ENCODE assay signal across 22 mouse cellular contexts in genomic region chr4:50827002-50827401, GRCm38 (mm10).
DNase-seq lines count a peak whose midpoint lies in the region; ATAC-seq lines count a peak whose summit lies in the region.
"Had no signal": no experiment of that assay in that cellular context is flagged by ENCODE, and none has a peak within 500 bp of the region (broad histone marks: within the 10 kb centered on the region; RNA-seq: fewer than 3 reads in every experiment).

No protein-coding gene starts in this region.

- DNase-seq in heart, adult 11 months: peak; percentile 93
- peak; percentile 33 to 50 for DNase-seq in heart, adult 9 months (ENCODE audit: low spot score in 2 of 2)
- DNase-seq in heart, postnatal 14 days: peak; percentile 3 to 10
- DNase-seq in testis, postnatal 10 days (ENCODE audit: low spot score): no peak
- no peak for DNase-seq in gastrocnemius, adult 8-10 months (ENCODE audit: low spot score in 2 of 2)
- DNase-seq: adrenal gland, postnatal 25 days; cerebellum, adult 18-20 months; cerebellum, adult 9-11 months; cerebellum, postnatal 36 days; gastrocnemius, adult 2 months; gastrocnemius, postnatal 36 days; kidney, adult 8-10 months had no signal

- no peak overlapping the region for H3K4me3 ChIP-seq in heart, embryonic 11.5 days (ENCODE audit: low read depth, low read length)
- H3K4me3 ChIP-seq in heart, embryonic 15.5 days: no peak overlapping the region
- no peak overlapping the region for H3K4me3 ChIP-seq in midbrain, embryonic 15.5 days
- H3K4me3 ChIP-seq: embryonic facial prominence, embryonic 13.5 days; forebrain, embryonic 12.5 days; gastrocnemius, adult 2 months; hindbrain, embryonic 12.5 days had no signal

- H3K27me3 ChIP-seq in heart, embryonic 11.5 days (ENCODE audit: control insufficient read depth, insufficient read depth, low read length): no peaks in the 10 kb centered on the region
- H3K27me3 ChIP-seq in heart, embryonic 15.5 days: no peaks in the 10 kb centered on the region
- H3K27me3 ChIP-seq in midbrain, embryonic 15.5 days (replicated peaks): no peaks in the 10 kb centered on the region
- H3K27me3 ChIP-seq: embryonic facial prominence, embryonic 13.5 days; forebrain, embryonic 12.5 days; hindbrain, embryonic 12.5 days had no signal

- H3K4me1 ChIP-seq in heart, embryonic 11.5 days (ENCODE audit: control insufficient read depth, insufficient read depth, low read length): no peaks in the 10 kb centered on the region
- peaks cover 3% of the 10 kb centered on the region for H3K4me1 ChIP-seq in heart, embryonic 15.5 days (replicated peaks)
- no peaks in the 10 kb centered on the region for H3K4me1 ChIP-seq in midbrain, embryonic 15.5 days
- H3K4me1 ChIP-seq: embryonic facial prominence, embryonic 13.5 days; forebrain, embryonic 12.5 days; hindbrain, embryonic 12.5 days had no signal

- WGBS in heart, embryonic 11.5 days (ENCODE audit: insufficient replicate concordance): 46% methylated on average over 1 of the region's 1 CpGs
- 23% methylated on average over 1 of the region's 1 CpGs for WGBS in heart, embryonic 15.5 days
- 84% methylated on average over 1 of the region's 1 CpGs for WGBS in midbrain, embryonic 15.5 days

- H3K27ac ChIP-seq in heart, embryonic 11.5 days (ENCODE audit: low read depth, low read length): no peak overlapping the region
- H3K27ac ChIP-seq in heart, embryonic 15.5 days: peak overlapping the region; percentile 54; the same call in 1 of the 2 replicates
- no peak overlapping the region for H3K27ac ChIP-seq in midbrain, embryonic 15.5 days
- H3K27ac ChIP-seq: embryonic facial prominence, embryonic 13.5 days; forebrain, embryonic 12.5 days; gastrocnemius, adult 2 months; hindbrain, embryonic 12.5 days had no signal

- no peak overlapping the region for H3K4me2 ChIP-seq in heart, embryonic 11.5 days
- H3K4me2 ChIP-seq in heart, embryonic 15.5 days: no peak overlapping the region
- no peak overlapping the region for H3K4me2 ChIP-seq in midbrain, embryonic 15.5 days
- H3K4me2 ChIP-seq: embryonic facial prominence, embryonic 13.5 days; forebrain, embryonic 12.5 days; hindbrain, embryonic 12.5 days had no signal

- ATAC-seq in heart, embryonic 11.5 days (replicated peaks; ENCODE audit: insufficient number of reproducible peaks, low FRiP score, low TSS enrichment): no peak
- ATAC-seq in heart, embryonic 15.5 days (replicated peaks; ENCODE audit: insufficient number of reproducible peaks, insufficient read depth, low FRiP score, low read depth): peak; percentile 43; the same call in 1 of the 2 replicates
- no peak for ATAC-seq in midbrain, embryonic 15.5 days (replicated peaks)
- ATAC-seq: forebrain, embryonic 16.5 days; hindbrain, embryonic 16.5 days; inflammation-experienced regulatory T-cells, adult 6 months; intestine, postnatal 0 days had no signal

- intact Hi-C loops in heart, postnatal 14 days (cut with DNase I): no loop called here

- H3K36me3 ChIP-seq in heart, embryonic 11.5 days (ENCODE audit: control insufficient read depth, insufficient read depth, low read length): no peaks in the 10 kb centered on the region
- H3K36me3 ChIP-seq in heart, embryonic 15.5 days: no peaks in the 10 kb centered on the region
- no peaks in the 10 kb centered on the region for H3K36me3 ChIP-seq in midbrain, embryonic 15.5 days (replicated peaks)
- H3K36me3 ChIP-seq: embryonic facial prominence, embryonic 13.5 days; forebrain, embryonic 12.5 days; hindbrain, embryonic 12.5 days had no signal

- H3K9me3 ChIP-seq in heart, embryonic 11.5 days (replicated peaks; ENCODE audit: control insufficient read depth, low read length): no peaks in the 10 kb centered on the region
- H3K9me3 ChIP-seq in heart, embryonic 15.5 days (replicated peaks): no peaks in the 10 kb centered on the region
- H3K9me3 ChIP-seq in midbrain, embryonic 15.5 days: no peaks in the 10 kb centered on the region
- H3K9me3 ChIP-seq: embryonic facial prominence, embryonic 13.5 days; forebrain, embryonic 12.5 days; hindbrain, embryonic 12.5 days had no signal

- H3K9ac ChIP-seq in heart, embryonic 11.5 days (ENCODE audit: low read depth, low read length): no peak overlapping the region
- H3K9ac ChIP-seq in heart, embryonic 15.5 days: no peak overlapping the region
- no peak overlapping the region for H3K9ac ChIP-seq in midbrain, embryonic 15.5 days
- H3K9ac ChIP-seq: embryonic facial prominence, embryonic 13.5 days; forebrain, embryonic 12.5 days; hindbrain, embryonic 12.5 days had no signal

Comparison
In these comparisons a context has a peak if more than half of its experiments do, and no peak if none do; other contexts are left out.
1. DNase-seq: peak in heart, adult 11 months (single experiment), heart, adult 9 months (2 of 2) and heart, postnatal 14 days (2 of 2); none in testis, postnatal 10 days (single experiment) and gastrocnemius, adult 8-10 months (0 of 2).